Mouse (Mus musculus): ENCODE results near the gene Adgrd1. TPM values are rescaled to one million over a fixed set of nuclear protein-coding genes. Genes with fewer than 3 reads are reported as not detected.
A peak's percentile ranks its signal among the peaks of the same experiment; 100 is the strongest.

Gene Adgrd1
- polyA plus RNA-seq, 1 experiment from 2014 or later, result 0.15 TPM

DNA sequence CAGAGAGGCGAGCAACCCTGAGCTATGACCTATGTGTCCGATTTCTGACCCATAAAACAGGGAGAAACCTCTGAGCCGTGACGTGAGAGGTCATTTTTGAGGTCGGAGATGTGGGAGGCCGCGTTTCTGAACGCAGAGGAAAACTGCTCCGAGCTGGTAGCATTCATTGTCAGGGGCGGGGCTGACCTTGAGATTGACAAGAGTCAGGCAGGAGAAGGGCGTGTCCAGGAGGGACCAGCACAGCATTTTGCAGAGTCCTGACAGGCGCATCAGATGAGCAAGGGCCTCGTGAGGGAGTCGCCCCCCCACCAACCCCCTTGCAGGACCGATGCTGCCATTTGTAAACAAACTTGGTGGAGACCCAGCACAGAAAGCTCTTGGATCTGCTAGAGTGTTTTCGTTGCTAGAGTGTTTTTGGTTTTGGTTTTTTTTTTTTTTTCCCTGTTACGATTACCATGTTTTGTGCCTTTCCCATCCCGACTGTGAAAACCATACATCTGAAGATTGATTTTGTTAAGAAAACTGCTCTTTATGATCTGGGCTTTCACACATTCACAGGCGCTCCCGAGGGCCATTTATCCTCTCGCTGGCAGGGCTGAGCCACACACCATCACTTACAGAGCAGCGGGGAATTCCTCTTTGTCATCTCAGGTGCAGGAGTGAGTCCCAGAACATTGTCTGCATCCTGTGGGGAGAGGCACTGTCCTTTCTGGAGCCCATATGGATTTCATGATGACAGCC is 121.1 kb downstream of the Adgrd1 start:
- no peak overlapping the region for H3K4me3 ChIP-seq (ENCODE audit: low read depth, low read length)
- peak overlapping the region; percentile 25 for H3K4me2 ChIP-seq (ENCODE audit: low read length)
- 18% methylated on average over 22 of the region's 22 CpGs for WGBS
- peak; percentile 30 for DNase-seq (ENCODE audit: low spot score)
- no peak overlapping the region for H3K27ac ChIP-seq (ENCODE audit: low read depth, low read length)
- H3K27me3 ChIP-seq (replicated peaks; ENCODE audit: control insufficient read depth, insufficient read depth, low read length), result no peaks in the 10 kb centered on the region
- H3K4me1 ChIP-seq (ENCODE audit: control insufficient read depth, insufficient read depth, low read length), result peaks cover 13% of the 10 kb centered on the region
- ATAC-seq, result peak; percentile 29; the same call in 1 of the 2 replicates
- no peak overlapping the region for H3K9ac ChIP-seq (ENCODE audit: low read length)
- no peaks in the 10 kb centered on the region for H3K9me3 ChIP-seq (replicated peaks; ENCODE audit: control insufficient read depth, low read length)
- no peaks in the 10 kb centered on the region for H3K36me3 ChIP-seq (ENCODE audit: control insufficient read depth, insufficient read depth, low read length)

DNA sequence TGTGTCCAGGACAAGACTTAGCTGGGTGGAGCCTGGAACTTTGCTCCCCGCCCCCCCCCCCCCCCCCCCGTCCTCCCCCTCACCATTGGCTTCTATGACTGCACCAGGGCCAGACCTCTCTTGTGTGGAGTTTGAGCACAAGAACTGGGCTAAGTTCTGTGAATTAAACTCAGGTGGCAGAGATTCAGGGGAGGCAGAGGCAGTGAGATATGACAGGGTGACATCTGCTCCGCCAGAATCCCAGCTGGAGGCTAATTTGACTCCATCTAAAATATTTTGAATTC is 121.6 kb downstream of the Adgrd1 start:
- DNase-seq (ENCODE audit: low spot score) (peak; percentile 28), ATAC-seq (peak; percentile 60; the same call in 1 of the 2 replicates)
- WGBS, result 2% methylated on average over 2 of the region's 3 CpGs
- Histone ChIP-seq H3K4me1 (ENCODE audit: control insufficient read depth, insufficient read depth, low read length) (peaks cover 13% of the 10 kb centered on the region), H3K4me3 (ENCODE audit: low read depth, low read length) (no peak overlapping the region), H3K9ac (ENCODE audit: low read length) (no peak overlapping the region; the same call in 1 of the 2 replicates), H3K9me3 (replicated peaks; ENCODE audit: control insufficient read depth, low read length) (no peaks in the 10 kb centered on the region), H3K27ac (ENCODE audit: low read depth, low read length) (no peak overlapping the region), H3K36me3 (ENCODE audit: control insufficient read depth, insufficient read depth, low read length) (no peaks in the 10 kb centered on the region), H3K27me3 (replicated peaks; ENCODE audit: control insufficient read depth, insufficient read depth, low read length) (no peaks in the 10 kb centered on the region), H3K4me2 (ENCODE audit: low read length) (peak overlapping the region; percentile 25; the same call in 1 of the 2 replicates)

DNA sequence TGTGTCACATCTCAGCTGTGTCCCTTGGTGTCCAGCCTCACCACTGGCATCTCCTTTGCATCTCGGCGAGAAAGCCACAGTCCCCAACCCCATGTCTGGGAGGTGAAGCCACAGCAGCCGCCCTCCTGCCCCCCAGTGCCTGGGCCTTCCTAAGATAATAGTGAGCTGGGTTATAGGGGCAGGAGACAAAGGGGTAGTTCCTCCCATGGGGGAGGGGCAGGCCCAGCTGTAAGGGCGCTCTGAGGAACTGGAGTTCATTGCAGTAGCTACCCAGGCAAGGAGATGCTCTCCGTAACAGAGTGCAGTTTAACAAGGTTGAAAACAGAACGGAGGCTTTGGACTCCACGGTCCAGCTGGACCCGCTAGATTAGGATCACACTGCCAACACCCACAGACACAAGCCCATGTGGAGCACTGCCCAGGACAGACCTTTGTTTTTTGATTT is 122.0 kb downstream of the Adgrd1 start:
- Histone ChIP-seq H3K4me3 (ENCODE audit: low read depth, low read length) (no peak overlapping the region), H3K36me3 (ENCODE audit: control insufficient read depth, insufficient read depth, low read length) (no peaks in the 10 kb centered on the region), H3K4me1 (ENCODE audit: control insufficient read depth, insufficient read depth, low read length) (peaks cover 13% of the 10 kb centered on the region), H3K9ac (ENCODE audit: low read length) (no peak overlapping the region; the same call in 1 of the 2 replicates), H3K27ac (ENCODE audit: low read depth, low read length) (peak overlapping the region; percentile 58; the same call in 1 of the 2 replicates), H3K27me3 (replicated peaks; ENCODE audit: control insufficient read depth, insufficient read depth, low read length) (no peaks in the 10 kb centered on the region), H3K9me3 (replicated peaks; ENCODE audit: control insufficient read depth, low read length) (no peaks in the 10 kb centered on the region), H3K4me2 (ENCODE audit: low read length) (no peak overlapping the region)
- ATAC-seq (no peak), DNase-seq (ENCODE audit: low spot score) (no peak)
- WGBS, result 8% methylated on average over 8 of the region's 8 CpGs

DNA sequence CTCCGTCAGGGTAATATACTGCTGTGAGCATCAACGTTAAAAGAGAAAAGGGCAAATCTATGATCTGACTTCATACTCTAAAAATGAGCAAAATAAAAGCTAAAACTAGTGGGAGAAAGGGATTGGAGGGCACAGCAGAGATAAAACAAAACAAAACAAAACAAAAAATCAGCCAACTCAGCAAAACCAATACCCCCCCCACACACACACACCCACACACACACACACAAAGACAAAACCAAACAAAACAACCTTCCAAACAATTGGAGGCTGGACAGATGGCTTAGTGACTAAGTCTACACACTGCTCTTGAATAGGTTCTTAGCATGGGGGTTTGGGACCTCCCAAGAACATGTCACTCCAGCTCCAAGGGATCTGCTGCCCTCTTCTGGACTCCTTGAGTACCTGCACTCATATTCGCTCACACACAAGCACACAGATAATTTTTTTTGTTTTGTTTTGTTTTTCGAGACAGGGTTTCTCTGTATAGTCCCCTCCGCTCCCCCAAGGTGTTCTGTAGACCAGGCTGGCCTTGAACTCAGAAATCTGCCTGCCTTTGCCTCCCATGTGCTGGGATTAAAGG is 122.7 kb downstream of the Adgrd1 start:
- H3K4me3 ChIP-seq (ENCODE audit: low read depth, low read length), result no peak overlapping the region
- no peaks in the 10 kb centered on the region for H3K9me3 ChIP-seq (replicated peaks; ENCODE audit: control insufficient read depth, low read length)
- ATAC-seq (no peak), DNase-seq (ENCODE audit: low spot score) (no peak)
- H3K36me3 ChIP-seq (ENCODE audit: control insufficient read depth, insufficient read depth, low read length), result no peaks in the 10 kb centered on the region
- no peak overlapping the region for H3K9ac ChIP-seq (ENCODE audit: low read length)
- peaks cover 13% of the 10 kb centered on the region for H3K4me1 ChIP-seq (ENCODE audit: control insufficient read depth, insufficient read depth, low read length)
- no peak overlapping the region for H3K27ac ChIP-seq (ENCODE audit: low read depth, low read length)
- no peaks in the 10 kb centered on the region for H3K27me3 ChIP-seq (replicated peaks; ENCODE audit: control insufficient read depth, insufficient read depth, low read length)
- WGBS, result 86% methylated on average over 5 of the region's 5 CpGs
- no peak overlapping the region for H3K4me2 ChIP-seq (ENCODE audit: low read length)

DNA sequence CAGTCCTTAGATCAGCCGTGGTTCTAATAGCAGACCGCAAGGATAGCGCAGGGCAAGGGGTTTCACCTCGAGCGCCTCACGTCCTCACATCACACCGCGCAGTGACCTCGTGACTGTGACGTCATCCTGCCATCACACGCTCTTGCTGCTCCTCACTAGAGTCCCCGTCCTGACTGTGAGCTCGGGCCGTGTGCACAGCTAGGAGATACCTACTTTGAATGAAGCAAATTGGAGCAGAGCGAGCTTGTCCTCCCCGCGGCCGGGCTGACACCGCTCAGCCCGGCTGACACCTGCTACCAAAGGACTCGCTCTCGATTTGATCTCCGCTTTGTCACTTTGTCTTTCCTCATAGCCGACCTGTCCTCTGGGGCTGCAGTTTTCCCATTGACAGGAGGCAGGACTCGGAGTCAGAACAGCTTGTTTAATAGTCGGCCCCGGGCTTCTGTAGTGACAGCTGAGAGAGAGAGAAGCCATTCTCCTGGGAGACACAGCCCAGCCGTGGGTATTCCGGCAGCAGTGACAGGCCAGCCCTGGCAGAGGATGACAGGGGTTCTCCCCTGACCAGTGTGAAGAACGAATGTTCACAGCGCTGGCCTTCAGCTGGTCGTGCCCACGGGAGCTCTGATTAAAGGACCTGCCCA is 129.4 kb downstream of the Adgrd1 start:
- WGBS, result 73% methylated on average over 33 of the region's 33 CpGs
- DNase-seq (ENCODE audit: low spot score), result no peak
- H3K4me3 ChIP-seq (ENCODE audit: low read depth, low read length), result no peak overlapping the region
- no peaks in the 10 kb centered on the region for H3K4me1 ChIP-seq (ENCODE audit: control insufficient read depth, insufficient read depth, low read length)
- H3K36me3 ChIP-seq (ENCODE audit: control insufficient read depth, insufficient read depth, low read length), result no peaks in the 10 kb centered on the region
- no peaks in the 10 kb centered on the region for H3K27me3 ChIP-seq (replicated peaks; ENCODE audit: control insufficient read depth, insufficient read depth, low read length)
- H3K4me2 ChIP-seq (ENCODE audit: low read length), result no peak overlapping the region
- H3K9me3 ChIP-seq (replicated peaks; ENCODE audit: control insufficient read depth, low read length), result no peaks in the 10 kb centered on the region
- ATAC-seq, result no peak
- H3K27ac ChIP-seq (ENCODE audit: low read depth, low read length), result no peak overlapping the region
- no peak overlapping the region for H3K9ac ChIP-seq (ENCODE audit: low read length)

DNA sequence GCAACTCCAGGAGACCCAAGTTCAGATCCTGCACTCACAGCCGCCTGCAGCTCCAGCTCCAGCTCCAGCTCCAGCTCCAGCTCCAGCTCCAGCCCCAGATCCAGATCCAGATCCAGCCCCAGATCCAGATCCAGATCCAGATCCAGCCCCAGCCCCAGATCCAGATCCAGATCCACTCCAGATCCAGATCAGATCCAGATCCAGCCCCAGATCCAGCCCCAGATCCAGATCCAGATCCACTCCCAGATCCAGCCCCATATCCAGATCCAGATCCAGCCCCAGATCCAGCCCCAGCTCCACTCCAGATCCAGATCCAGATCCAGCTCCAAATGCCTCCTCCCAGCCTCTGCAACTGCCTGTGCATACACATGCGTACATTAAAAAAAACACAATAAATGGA is 131.6 kb downstream of the Adgrd1 start:
- no peak for DNase-seq (ENCODE audit: low spot score)
- Histone ChIP-seq H3K27ac (ENCODE audit: low read depth, low read length) (no peak overlapping the region), H3K36me3 (ENCODE audit: control insufficient read depth, insufficient read depth, low read length) (no peaks in the 10 kb centered on the region), H3K4me1 (ENCODE audit: control insufficient read depth, insufficient read depth, low read length) (no peaks in the 10 kb centered on the region), H3K27me3 (replicated peaks; ENCODE audit: control insufficient read depth, insufficient read depth, low read length) (no peaks in the 10 kb centered on the region), H3K4me2 (ENCODE audit: low read length) (no peak overlapping the region), H3K9me3 (replicated peaks; ENCODE audit: control insufficient read depth, low read length) (no peaks in the 10 kb centered on the region), H3K4me3 (ENCODE audit: low read depth, low read length) (no peak overlapping the region), H3K9ac (ENCODE audit: low read length) (no peak overlapping the region)
- no peak for ATAC-seq
- 83% methylated on average over 2 of the region's 2 CpGs for WGBS

DNA sequence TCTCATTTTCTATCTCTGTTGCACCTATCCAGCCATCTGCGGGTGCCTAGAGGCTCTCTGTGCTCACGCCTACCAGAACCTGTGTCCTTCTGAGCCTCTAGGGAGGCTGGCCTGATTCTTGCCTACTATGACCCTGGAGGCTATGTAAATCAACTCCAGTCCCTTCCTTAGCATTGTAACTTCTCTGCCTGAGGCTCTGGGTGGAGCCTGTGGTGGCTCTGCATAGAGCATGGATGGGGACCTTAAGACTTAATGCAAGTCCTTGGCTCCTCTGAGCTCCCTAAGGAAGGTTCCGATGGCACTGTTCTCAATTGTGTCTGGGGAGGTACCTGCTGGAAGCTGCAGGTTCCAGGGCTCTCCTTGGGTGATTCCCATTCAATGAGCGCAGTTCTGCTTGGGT is 136.8 kb downstream of the Adgrd1 start:
- WGBS, result 89% methylated on average over 4 of the region's 4 CpGs
- Histone ChIP-seq H3K4me3 (ENCODE audit: low read depth, low read length) (no peak overlapping the region), H3K27ac (ENCODE audit: low read depth, low read length) (no peak overlapping the region), H3K27me3 (replicated peaks; ENCODE audit: control insufficient read depth, insufficient read depth, low read length) (no peaks in the 10 kb centered on the region), H3K4me2 (ENCODE audit: low read length) (no peak overlapping the region), H3K36me3 (ENCODE audit: control insufficient read depth, insufficient read depth, low read length) (no peaks in the 10 kb centered on the region), H3K9me3 (replicated peaks; ENCODE audit: control insufficient read depth, low read length) (no peaks in the 10 kb centered on the region), H3K9ac (ENCODE audit: low read length) (no peak overlapping the region), H3K4me1 (ENCODE audit: control insufficient read depth, insufficient read depth, low read length) (no peaks in the 10 kb centered on the region)
- ATAC-seq, result no peak
- no peak for DNase-seq (ENCODE audit: low spot score)

DNA sequence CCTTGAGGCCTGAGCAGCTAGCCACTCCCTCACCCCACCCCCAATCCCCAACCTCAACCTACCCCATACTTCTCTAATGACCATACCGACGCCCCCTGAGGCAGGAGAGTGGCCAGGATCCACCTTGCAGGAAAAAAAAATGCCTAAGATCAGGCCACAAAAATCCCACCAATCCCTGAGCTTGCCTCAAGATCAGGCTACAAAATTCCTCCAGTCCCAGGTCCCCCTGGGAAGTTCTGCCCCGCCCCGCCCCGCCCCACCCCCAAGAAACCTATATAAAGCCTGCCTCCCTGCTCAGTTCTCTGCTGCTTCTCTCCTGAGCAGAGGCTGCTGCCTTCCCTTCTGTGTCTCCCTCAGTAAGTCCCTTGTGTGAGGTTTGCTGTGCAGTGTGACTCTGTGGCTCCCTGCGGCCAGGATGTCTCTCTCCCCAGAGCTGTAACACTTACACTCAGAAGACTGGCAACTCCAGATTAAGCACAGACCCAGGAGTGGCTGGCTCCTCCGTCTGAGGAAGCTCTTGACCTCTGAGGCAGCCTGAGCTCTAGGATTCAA is 137.4 kb downstream of the Adgrd1 start:
- H3K4me3 ChIP-seq (ENCODE audit: low read depth, low read length), result no peak overlapping the region
- ATAC-seq, result no peak
- no peak overlapping the region for H3K27ac ChIP-seq (ENCODE audit: low read depth, low read length)
- no peaks in the 10 kb centered on the region for H3K4me1 ChIP-seq (ENCODE audit: control insufficient read depth, insufficient read depth, low read length)
- H3K9ac ChIP-seq (ENCODE audit: low read length), result no peak overlapping the region
- WGBS, result 84% methylated on average over 7 of the region's 7 CpGs
- no peaks in the 10 kb centered on the region for H3K9me3 ChIP-seq (replicated peaks; ENCODE audit: control insufficient read depth, low read length)
- no peaks in the 10 kb centered on the region for H3K36me3 ChIP-seq (ENCODE audit: control insufficient read depth, insufficient read depth, low read length)
- H3K27me3 ChIP-seq (replicated peaks; ENCODE audit: control insufficient read depth, insufficient read depth, low read length), result no peaks in the 10 kb centered on the region
- no peak for DNase-seq (ENCODE audit: low spot score)
- H3K4me2 ChIP-seq (ENCODE audit: low read length), result no peak overlapping the region

DNA sequence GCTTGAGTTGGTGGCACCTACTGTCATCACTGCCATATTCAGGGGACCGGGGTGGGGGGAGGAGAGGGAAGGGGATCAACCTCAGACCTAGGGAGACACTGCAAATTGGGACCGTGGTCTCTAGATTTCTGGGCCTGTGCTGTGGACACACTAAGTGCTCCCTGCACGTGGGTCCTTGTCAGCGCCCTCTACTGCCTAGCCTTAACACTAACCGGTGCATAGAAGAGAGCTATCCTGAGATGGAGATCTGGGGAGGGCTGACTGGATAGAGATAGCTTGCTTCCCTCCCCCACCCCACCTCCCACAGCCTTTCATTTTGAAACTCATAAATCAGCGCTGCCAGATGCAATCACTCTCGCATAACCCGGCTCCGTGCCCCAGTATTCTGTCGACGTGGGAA is 139.8 kb downstream of the Adgrd1 start:
- no peak overlapping the region for H3K4me2 ChIP-seq (ENCODE audit: low read length)
- WGBS, result 88% methylated on average over 11 of the region's 11 CpGs
- DNase-seq (ENCODE audit: low spot score) (no peak), ATAC-seq (no peak)
- H3K9me3 ChIP-seq (replicated peaks; ENCODE audit: control insufficient read depth, low read length), result no peaks in the 10 kb centered on the region
- no peak overlapping the region for H3K27ac ChIP-seq (ENCODE audit: low read depth, low read length)
- no peaks in the 10 kb centered on the region for H3K27me3 ChIP-seq (replicated peaks; ENCODE audit: control insufficient read depth, insufficient read depth, low read length)
- H3K4me1 ChIP-seq (ENCODE audit: control insufficient read depth, insufficient read depth, low read length), result no peaks in the 10 kb centered on the region
- no peak overlapping the region for H3K9ac ChIP-seq (ENCODE audit: low read length)
- no peak overlapping the region for H3K4me3 ChIP-seq (ENCODE audit: low read depth, low read length)
- no peaks in the 10 kb centered on the region for H3K36me3 ChIP-seq (ENCODE audit: control insufficient read depth, insufficient read depth, low read length)

Data from forebrain, embryonic 14.5 days (tissue).